Mouse (Mus musculus) lung, postnatal 0 days (tissue): ENCODE measurements around the gene Adora2a.

Experiments used
- CTCF ChIP-seq: IDR thresholded peaks from 2 replicates; pipeline ENCODE4 v1.5.1; 2016; ENCODE audit warnings: antibody characterized with exemption, mild to moderate bottlenecking
- EP300 ChIP-seq: IDR thresholded peaks from 2 replicates; pipeline ENCODE4 v1.6.1; 2016; ENCODE audit warnings: antibody characterized with exemption, mild to moderate bottlenecking, control low read depth

DNA sequence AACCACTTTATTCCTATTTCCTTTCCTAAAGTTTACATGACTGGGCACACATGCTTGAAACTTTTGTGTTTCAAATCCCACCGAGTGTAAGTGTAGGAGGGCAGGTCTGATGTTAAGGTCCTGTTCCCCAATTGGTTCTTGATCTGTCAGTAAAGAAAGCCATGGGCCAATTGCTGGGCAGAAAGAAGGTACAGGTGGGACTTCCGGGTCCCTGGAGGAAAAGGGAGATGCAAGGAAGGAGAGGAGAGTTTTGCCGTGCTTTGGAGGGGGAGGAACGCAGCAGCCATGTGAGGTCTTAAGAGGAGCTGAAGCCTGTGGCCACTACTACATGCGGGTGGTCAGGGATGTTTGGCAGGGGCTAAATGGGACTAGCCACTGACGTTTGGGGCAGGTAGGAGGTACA is 48.6 kb downstream of the Adora2a start:
- TF ChIP-seq EP300 (no peak), CTCF (no peak)
